Mouse (Mus musculus) heart, postnatal 36 days (tissue): ENCODE measurements around the gene Amz1. TPM values are rescaled to one million over a fixed set of nuclear protein-coding genes. Genes with fewer than 3 reads are reported as not detected.
A peak's percentile ranks its signal among the peaks of the same experiment; 100 is the strongest.

Experiments used
- DNase-seq, 2 experiments: peaks; one replicate each; pipeline ENCODE4 v3.0.0; 2021 to 2022
- intact Hi-C: fragments of 180-260 bp; cut with DNase I; formaldehyde crosslinking; loops from one replicate; pipeline ENCODE4 v1.15.1; 2025
- total RNA-seq, 2 experiments: library from RNA; stranded (reverse); gene quantifications; 2 replicates each; pipeline ENCODE4 v1.2.3; 2021

The Amz1 gene
- total RNA-seq, 2 experiments from 2014 or later, result 0.46 to 0.72 TPM

DNA sequence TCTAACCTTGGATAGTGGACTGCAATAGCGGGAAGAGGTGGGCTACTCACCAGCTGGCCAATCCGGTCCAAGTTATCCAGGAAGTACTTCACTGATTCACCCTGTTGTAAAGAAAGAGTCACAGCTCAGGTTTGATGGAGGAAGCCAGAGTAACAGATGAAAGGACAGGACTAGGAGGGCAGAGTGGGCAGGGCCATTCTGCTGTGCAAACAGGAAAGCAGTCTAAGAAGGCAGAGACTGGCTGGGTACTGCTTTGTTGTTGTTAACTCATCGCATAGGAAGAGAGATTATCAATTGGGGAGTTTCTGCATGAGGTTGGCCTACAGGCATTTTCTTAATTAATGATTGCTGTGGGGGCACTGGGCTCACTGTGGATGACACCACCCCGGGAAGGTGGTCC, 38.6 kb downstream of the Amz1 start:
- DNase-seq, result no peak
- intact Hi-C loops, result no loop called here

DNA sequence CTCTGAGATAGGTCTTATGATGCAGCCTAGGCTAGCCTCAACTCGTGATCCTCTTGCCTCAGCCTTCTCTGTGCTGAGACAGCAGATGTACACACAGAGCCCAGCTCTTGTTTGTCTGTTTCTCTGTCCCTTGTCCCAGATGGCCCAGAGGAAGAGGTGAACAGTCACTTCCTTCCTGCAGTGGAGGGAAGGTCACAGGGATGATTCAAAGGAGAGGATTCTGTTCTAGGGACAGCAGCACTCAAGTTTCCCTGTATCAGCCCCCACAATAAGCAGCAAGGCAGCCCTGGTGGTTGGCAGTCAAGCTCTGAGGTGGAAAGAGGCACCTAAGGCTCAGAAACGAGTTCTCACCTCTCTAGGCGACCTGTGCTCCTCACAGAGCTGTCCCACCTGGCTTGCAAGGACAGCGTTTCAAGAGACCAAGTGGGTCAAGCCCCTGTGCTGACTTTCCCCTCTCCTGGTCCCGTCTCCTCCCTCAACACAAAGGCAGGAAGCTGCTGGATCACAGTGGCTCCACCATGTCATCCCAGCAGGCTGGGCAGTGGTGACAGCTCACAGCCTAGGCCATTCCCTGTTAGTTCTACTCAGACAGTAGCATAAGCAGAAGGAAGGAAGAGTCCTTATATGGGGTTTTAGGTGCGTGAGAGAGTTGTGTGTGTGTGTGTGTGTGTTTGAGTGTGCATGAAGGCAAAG, 41.1 kb downstream of the Amz1 start:
- DNase-seq, result peak; percentile 30 to 54
- intact Hi-C loops, result loop anchor here (5.0 kb wide), 1 partner anchor 62 kb away; no protein-coding TSS in a partner anchor

DNA sequence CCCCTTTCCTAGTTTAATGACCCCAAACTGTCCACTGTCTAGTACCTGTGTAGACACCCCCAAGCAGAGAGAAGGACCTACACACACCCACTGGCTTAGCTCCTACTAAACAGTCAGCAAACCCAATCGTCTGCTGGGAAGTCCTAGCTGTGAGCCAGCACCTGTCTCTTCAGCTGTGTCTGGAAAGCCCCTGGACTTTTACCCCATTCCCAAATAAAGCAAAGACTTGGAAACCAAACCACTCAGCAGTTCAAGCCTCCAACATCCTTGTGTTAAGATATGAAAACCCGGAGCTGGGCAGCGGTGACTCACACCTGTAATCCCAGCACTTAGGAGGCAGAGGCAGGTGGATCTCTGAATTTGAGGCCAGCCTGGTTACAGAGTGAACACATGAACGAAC, 42.6 kb downstream of the Amz1 start:
- DNase-seq, result no peak
- intact Hi-C loops, result loop anchor here (5.0 kb wide), 1 partner anchor 61 kb away; no protein-coding TSS in a partner anchor

DNA sequence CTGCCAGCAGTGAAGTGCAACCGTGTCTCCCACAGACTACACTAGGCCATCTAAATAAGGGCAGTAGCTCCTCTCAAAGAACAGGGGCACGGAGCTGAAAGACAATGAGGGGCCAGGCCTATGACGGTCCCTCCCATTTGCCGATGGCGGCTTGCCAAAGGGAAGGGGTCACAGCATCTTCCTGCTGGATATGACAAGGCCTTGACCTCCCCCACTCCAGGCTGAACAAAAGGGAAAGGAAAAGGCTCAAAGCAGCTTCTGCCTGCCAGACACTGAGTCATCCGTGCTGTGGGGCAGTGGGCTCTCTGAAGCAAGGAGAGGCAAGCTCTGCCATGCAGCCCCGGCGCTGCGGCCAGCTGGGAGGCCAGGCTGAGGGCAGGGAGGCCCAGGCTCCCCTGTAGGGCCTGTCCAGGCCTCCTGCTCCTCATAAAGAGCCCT, 43.8 kb downstream of the Amz1 start:
- DNase-seq, result peak; percentile 79 to 82
- intact Hi-C loops, result loop anchor here (5.0 kb wide), 1 partner anchor 60 kb away; no protein-coding TSS in a partner anchor

DNA sequence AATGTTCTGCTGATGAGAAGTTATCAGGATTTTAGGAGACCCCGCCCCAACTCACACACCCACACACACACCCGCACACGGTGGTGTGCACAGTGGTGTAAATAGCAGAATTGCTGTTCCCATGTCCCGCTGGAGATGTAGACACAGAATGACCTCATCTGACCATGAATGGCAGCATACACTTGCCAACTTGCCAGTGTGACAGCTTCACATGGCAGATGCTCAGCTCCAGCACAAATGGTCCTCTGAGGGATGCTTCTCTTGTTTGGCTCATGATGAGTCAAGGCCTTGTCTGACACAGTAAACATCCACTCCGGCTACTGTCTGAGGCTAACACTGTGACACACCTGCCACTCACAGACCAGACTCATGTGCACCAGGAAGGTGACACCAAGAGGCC, 44.4 kb downstream of the Amz1 start:
- no peak for DNase-seq
- intact Hi-C loops, result loop anchor here (5.0 kb wide), 1 partner anchor 59 kb away; no protein-coding TSS in a partner anchor

DNA sequence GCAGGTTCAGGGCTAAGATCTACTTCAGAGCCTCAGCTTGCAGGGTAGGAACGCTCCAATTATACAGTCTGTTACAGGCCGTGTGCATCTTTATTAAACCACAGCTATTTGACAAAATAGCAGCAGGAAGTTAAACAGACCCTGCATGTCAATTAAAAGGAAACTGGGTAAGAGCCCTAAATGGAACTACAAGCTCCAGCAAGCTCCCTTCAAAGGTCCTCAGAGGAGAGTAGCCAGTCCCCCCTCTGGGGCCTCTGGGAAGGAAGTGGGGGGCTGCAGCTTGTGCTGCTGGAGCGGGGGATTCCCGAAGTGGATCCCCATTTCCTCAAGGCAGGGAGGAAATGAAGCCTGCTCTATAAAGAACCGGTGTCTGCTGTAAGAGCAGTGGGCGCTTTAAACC, 47.7 kb downstream of the Amz1 start:
- no peak for DNase-seq
- intact Hi-C loops, result loop anchor here (2.0 kb wide), 1 partner anchor 17 kb away; no protein-coding TSS in a partner anchor

DNA sequence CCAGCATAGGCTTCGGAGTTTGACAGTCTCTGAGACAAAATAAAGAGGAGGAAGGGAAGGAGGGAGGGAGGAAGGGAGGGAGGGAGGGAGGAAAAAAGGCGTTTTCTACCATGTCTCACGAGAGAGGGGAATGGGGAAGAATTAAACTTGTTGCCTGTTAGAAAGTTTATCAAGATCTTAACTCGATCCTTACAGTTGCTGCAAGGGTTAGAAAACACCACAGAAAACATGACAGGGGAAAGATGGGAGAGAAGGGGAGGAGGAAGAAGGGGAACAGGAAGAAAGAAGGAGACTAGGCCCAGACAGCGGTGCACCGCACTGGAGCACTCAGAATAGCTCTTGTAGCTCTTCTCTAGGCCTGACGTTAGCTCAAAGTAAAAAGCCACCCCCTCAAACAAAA, 48.2 kb downstream of the Amz1 start:
- intact Hi-C loops, result loop anchor here (2.0 kb wide), 1 partner anchor 17 kb away; no protein-coding TSS in a partner anchor

DNA sequence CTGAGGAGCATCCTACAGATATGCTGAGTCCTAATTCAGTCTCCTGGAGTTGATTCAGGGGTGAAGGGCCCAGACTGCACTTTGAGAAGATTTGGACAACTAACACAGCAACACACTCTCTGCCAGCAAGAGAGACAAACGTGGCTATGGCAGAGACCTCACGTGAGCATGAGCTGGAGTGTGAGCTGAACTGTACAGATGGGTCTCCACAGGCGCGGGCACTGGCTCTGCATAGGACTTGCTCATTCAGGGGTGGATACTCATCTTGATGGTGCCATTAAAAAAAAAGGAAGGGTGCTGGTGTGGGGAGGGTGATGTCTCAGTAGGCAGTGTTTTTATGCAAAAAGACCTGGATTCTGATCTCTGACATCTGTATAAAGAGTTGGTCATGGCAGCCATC, 51.2 kb downstream of the Amz1 start:
- DNase-seq, result no peak
- intact Hi-C loops, result no loop called here

More for the DNA sequence above, 48.2 kb downstream of the Amz1 start:
- no peak for DNase-seq

DNA sequence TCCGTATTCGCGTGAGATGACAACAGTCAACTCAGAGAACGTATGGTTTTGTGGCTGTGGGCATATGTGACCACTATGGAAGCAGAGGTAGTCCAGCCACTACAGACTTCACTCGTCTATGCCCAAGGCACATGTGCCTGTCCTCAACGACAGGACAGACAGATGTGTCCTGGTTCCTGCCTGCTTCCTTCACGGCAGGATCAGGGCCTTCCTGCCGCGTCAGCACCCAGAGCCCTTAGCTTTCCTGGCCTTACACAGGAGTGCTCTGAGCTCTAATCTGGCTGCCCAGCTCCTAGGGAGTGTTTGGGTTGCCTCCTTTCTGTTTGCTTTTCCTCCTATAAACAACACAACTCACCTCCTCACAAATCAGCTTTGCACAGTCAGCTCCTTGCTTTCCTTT, 53.0 kb downstream of the Amz1 start:
- intact Hi-C loops, result no loop called here
- no peak for DNase-seq

DNA sequence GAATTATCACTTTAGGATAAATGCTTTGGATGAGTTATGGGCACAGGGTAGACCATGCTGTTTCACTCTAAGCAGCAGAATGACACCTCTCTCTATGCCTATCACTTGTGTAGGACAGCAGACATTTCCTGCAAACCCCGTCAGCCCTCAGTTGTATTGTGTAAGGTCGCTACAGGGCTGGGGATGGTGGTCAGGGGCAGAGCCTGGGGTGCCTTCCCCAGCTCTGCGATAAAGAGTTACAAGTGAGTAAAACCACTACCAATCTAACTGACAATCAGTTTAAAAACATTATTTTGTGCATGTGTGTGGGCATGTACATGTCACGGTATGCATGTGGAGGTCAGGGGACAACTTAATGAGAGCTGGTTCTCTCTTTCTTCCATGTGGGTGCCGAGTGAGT, 57.2 kb downstream of the Amz1 start:
- intact Hi-C loops, result no loop called here

DNA sequence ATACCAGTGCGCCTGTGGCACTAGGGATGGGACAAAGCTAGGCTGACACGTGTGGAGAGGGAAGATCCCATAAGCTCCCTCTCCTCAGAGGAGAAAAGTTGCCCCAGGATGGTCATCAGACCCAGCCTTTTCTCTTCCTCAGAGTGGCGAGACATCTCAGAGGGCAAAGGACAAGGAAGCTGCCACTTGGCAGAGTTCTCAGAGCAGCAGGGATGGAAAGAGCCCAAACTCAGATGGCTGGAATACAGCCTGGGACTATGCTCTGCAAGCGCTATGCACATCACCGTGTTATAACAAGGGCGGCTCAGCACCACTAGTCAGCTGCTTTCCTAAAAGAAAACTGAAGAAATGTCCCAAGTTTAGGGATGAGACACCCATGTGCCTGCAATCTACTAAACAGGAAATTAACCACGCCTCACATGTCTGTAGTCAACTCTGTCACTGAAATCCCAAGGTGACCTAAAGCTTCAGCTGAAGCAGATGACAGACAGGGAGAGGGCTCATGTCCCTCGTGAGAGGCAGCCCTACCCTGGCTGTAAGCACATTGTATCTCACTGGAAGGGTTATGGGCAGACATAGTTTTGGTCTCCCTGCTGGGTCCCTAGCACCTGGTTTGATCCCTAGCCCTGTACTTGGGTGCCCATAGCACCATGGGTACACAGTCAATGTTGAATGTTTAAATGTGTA, 58.1 kb downstream of the Amz1 start:
- no peak for DNase-seq
- intact Hi-C loops, result no loop called here

More for the DNA sequence above, 57.2 kb downstream of the Amz1 start:
- DNase-seq, result no peak

DNA sequence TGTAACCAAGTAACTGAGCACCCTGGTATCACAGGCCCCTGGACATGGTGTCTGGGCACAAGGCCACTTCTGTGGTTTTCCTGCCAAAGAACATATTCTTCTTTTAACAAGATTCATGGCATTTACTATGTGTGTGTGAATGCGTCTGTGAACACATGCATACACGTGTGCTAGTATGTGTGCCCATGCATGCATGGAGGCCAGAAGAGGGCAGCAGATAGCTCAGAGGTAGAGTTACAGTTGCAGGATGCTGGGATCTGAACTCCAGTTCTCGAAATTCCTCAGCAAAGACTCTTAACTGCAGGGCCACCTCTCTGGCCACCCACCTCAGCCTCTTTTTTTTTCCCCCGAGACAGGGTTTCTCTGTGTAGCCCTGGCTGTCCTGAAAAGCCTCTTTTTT, 59.6 kb downstream of the Amz1 start:
- intact Hi-C loops, result no loop called here
- DNase-seq, result no peak

DNA sequence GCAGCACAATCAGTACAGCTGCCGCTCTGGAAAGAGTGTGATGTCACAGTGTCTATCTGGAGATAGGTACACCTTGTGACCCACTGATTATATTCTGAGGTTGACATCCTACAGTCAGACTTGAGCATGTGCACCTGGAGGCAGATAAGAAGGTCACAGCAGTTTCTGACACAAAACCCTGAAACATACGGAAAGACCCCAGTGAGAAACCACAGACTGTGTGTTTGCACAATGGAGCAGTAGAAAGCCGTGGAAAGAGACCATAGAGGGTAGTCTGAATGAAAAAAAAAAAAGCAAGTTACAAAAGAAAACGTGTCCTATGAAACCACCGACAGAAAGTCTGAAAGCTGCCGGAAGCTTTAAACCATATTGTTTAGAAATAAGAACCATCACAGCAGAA, 60.4 kb downstream of the Amz1 start:
- intact Hi-C loops, result no loop called here
- DNase-seq, result no peak

DNA sequence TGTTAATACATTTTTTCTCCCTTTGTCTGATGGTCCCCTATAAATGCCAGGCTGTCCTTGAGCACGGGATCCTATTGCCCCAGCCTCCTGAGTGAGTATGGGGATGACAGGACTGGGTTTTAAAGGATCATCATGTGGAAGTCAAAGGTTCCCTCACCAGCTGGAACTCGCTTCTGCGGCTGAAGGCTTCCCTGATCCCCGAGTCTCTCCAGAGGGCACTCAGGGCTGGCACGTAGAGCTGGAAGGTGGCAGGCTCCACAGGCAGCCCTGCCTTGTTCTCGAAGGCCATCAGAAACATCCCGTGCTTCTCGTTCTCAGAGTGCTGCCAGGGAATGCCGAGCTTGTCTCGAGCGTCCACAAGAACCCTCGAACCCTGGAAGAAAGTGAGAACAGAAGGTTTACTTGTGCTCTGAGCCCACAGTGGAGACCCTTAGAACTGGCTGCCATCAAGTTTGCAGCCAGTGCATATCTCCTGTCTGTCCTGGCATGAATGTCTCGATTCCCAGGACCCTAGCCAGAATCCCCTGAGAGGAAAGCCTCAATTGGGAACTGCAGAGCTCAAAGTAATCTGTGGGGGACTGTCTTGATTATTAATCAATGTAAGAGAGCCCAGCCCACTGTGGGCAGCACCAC, 61.4 kb downstream of the Amz1 start:
- no peak for DNase-seq
- intact Hi-C loops, result no loop called here

DNA sequence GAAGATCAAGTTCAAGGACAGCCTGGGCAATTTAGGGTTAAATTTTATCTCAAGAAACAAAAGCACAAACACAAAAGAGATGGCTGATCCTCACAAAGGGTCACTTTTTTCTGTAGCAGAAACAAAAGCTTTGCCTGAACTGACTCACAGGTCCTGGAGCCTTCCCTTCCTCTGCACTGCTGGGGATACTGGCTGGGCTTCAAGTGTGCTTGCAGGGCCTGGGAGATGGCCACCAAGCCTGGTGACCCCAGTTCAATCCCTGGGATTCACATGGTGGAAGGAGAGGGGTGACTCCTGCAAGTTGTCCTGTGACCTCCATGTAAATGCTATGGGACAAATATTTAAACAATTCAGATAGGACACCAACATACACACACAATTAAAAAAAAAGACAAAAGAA, 65.6 kb downstream of the Amz1 start:
- intact Hi-C loops, result loop anchor here (2.0 kb wide), 1 partner anchor 17 kb away; no protein-coding TSS in a partner anchor
- DNase-seq, result no peak

DNA sequence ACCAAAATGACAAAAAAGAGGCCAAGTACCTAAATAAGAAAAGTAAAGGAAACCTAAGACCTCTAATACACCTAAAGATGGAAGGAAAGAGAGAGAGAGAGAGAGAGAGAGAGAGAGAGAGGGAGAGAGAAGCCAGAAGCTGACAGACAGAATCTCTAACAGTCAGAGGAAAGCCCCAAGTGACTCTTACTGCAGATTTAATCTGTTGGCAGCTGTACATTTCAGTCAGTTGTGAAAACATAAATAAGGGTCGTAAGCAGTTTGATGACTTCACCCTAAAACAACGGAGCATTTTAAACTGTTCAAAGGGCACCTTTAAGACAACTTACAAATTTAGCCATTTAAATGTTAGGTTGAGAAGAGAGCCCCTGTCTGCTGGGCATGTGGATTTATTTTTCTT, 66.5 kb downstream of the Amz1 start:
- intact Hi-C loops, result loop anchor here (5.0 kb wide), 1 partner anchor 37 kb away; no protein-coding TSS in a partner anchor
- DNase-seq, result no peak

DNA sequence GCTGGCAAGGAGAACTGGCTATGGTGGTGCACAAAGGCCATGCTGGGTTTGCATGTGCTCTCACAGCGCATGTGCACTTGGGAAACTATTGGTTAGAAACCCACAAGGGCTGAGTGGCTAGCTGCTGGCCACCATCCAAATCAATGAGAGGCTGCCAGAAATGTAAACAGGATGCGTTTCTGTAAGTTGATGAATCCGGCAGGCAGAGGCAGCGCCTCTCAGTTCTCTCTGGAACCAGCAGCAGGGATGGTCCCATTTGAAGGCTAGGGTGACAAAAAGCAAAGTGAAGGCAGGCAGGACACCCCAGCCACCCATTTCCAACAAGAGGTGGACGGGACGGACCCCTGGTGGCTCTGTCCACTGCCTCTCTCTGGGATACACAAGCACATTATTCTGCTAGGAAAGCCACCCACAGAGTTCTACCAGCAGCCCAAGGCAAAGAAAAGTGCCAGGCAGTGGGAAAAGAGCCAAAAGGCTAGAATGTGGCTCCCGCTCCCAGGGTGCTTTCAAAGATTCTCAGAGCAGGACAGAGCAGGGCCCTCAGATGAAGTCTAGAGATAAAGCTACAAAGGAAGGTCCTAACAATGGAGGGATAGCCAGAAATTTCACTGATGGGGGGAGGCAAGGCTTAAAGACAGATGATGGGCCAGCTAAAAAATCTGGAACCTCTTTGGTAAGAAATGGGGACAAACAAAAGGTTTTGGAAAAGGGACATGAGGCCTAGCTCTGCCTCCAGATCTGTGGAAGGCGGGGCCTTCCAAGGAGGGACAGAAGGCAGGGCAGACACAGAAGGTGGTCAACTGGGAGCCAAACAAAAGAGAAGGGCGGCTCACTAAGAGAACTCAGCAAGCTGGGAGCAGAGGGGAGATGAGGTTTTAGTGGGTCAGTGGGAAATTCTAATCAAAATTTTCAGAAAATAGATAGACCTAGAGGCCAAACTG, 67.3 kb downstream of the Amz1 start:
- peak; percentile 51 to 63 for DNase-seq
- intact Hi-C loops, result loop anchor here (5.0 kb wide), 1 partner anchor 36 kb away; no protein-coding TSS in a partner anchor

DNA sequence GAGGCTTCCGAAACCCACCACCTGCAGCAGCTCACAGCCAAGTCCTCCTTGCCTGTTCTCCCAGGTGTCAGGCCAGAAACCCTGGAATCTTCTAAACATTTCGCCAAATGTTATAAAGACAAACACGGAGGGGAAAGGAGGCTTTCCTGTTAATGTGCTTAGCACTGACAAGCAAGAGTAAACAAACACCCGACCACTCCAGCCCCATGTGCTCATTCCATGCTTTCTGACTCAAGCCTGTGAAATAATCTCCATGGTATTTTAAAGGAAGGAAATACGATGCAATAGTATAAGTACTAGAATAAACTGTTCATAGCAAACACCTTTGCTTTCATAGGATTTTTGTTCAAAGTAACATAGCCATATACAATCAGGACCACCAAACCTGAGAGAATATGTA, 68.3 kb downstream of the Amz1 start:
- no peak for DNase-seq
- intact Hi-C loops, result loop anchor here (5.0 kb wide), 1 partner anchor 35 kb away; no protein-coding TSS in a partner anchor

DNA sequence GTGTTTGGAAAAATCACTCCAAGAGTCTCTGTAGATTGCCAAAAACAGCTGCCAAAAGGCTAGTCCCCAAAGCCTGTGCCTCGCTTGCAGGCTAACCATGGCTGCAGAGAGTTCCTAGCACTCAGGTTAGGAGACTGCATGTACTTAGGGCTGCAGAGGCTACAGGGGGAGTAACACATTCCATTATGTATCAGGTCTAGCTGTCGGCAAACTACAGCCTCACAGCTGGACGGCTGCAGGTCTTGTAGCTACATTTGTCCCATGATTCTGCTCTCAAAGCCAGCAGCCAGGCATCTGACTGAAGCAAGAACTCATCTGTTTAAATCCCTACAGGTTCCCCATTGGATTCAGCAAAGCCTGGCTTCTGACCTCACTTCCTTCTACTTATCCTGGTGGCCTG, 70.8 kb downstream of the Amz1 start:
- DNase-seq, result no peak
- intact Hi-C loops, result loop anchor here (5.0 kb wide), 1 partner anchor 33 kb away; no protein-coding TSS in a partner anchor

DNA sequence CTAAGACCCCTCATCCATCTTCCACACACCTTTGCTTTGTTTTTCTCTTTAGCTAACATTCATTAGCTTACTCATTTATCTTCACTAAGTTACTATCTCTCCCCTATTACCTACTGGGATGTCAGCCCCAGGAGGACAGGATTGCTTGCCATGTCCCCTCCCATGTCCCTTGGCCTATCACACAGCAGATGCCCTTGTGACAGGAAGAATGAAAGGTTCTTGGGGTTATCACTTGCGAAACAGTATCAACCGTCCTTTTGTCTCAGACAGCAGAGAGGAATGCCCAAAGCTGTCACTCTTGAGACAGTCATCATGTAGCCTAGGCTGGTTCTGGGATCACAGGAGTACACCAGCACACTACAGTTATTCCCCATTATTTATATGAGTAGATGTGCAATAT, 71.2 kb downstream of the Amz1 start:
- intact Hi-C loops, result no loop called here
- no peak for DNase-seq
